Mouse (Mus musculus): Measurements from ENCODE around the gene Cpz. TPM values are rescaled to one million over a fixed set of nuclear protein-coding genes. Genes with fewer than 3 reads are reported as not detected.

Gene Cpz
- polyA plus RNA-seq, 1 experiment from 2014 or later = 21.5 TPM

- no peak overlapping the region for H3K4me2 ChIP-seq (replicated peaks)
- no peak overlapping the region for H3K4me3 ChIP-seq (replicated peaks)
- H3K27me3 ChIP-seq = peaks cover 26% of the 10 kb centered on the region
- no peaks in the 10 kb centered on the region for H3K9me3 ChIP-seq (replicated peaks)
- H3K36me3 ChIP-seq = no peaks in the 10 kb centered on the region
- ATAC-seq (ENCODE audit: insufficient number of reproducible peaks, low FRiP score, low TSS enrichment, low read depth) = no peak
- no peak overlapping the region for H3K27ac ChIP-seq (replicated peaks)
- no peak overlapping the region for H3K9ac ChIP-seq
- H3K4me1 ChIP-seq = peaks cover 11% of the 10 kb centered on the region
- WGBS = 21% methylated on average over 7 of the region's 7 CpGs
Observed at GRCm38 (mm10) chr5:35470885-35471528, 54.5 kb downstream of the Cpz start.

- 12% methylated on average over 21 of the region's 21 CpGs for WGBS
- Histone ChIP-seq H3K9ac (no peak overlapping the region), H3K4me1 (peaks cover 19% of the 10 kb centered on the region), H3K27ac (replicated peaks) (no peak overlapping the region), H3K9me3 (replicated peaks) (no peaks in the 10 kb centered on the region), H3K27me3 (peaks cover 30% of the 10 kb centered on the region), H3K4me2 (replicated peaks) (peak overlapping the region; percentile 34), H3K4me3 (replicated peaks) (peak overlapping the region; percentile 15; the same call in 1 of the 2 replicates), H3K36me3 (no peaks in the 10 kb centered on the region)
- ATAC-seq (ENCODE audit: insufficient number of reproducible peaks, low FRiP score, low TSS enrichment, low read depth) = no peak
Observed at GRCm38 (mm10) chr5:35465966-35466635, 59.4 kb downstream of the Cpz start.

GRCm38 (mm10) chr5:35462081-35462480 lies 63.4 kb downstream of the Cpz start:
- Histone ChIP-seq H3K4me1 (peaks cover 16% of the 10 kb centered on the region), H3K4me3 (replicated peaks) (no peak overlapping the region), H3K4me2 (replicated peaks) (no peak overlapping the region), H3K9ac (no peak overlapping the region), H3K36me3 (no peaks in the 10 kb centered on the region), H3K27ac (replicated peaks) (no peak overlapping the region), H3K27me3 (peaks cover 17% of the 10 kb centered on the region), H3K9me3 (replicated peaks) (no peaks in the 10 kb centered on the region)
- no peak for ATAC-seq (ENCODE audit: insufficient number of reproducible peaks, low FRiP score, low TSS enrichment, low read depth)
- WGBS = 23% methylated on average over 8 of the region's 8 CpGs

GRCm38 (mm10) chr5:35459760-35460159 lies 65.7 kb downstream of the Cpz start:
- WGBS = 73% methylated on average over 4 of the region's 4 CpGs
- peaks cover 14% of the 10 kb centered on the region for H3K27me3 ChIP-seq
- ATAC-seq (ENCODE audit: insufficient number of reproducible peaks, low FRiP score, low TSS enrichment, low read depth) = no peak
- H3K36me3 ChIP-seq = no peaks in the 10 kb centered on the region
- no peaks in the 10 kb centered on the region; the same call in 1 of the 2 replicates for H3K4me1 ChIP-seq
- no peak overlapping the region for H3K4me3 ChIP-seq (replicated peaks)
- H3K9ac ChIP-seq = no peak overlapping the region
- H3K4me2 ChIP-seq (replicated peaks) = no peak overlapping the region
- H3K9me3 ChIP-seq (replicated peaks) = no peaks in the 10 kb centered on the region
- H3K27ac ChIP-seq (replicated peaks) = no peak overlapping the region

- no peak for ATAC-seq (ENCODE audit: insufficient number of reproducible peaks, low FRiP score, low TSS enrichment, low read depth)
- no peaks in the 10 kb centered on the region for H3K36me3 ChIP-seq
- WGBS = 56% methylated on average over 3 of the region's 3 CpGs
- H3K4me1 ChIP-seq = no peaks in the 10 kb centered on the region; the same call in 1 of the 2 replicates
- no peaks in the 10 kb centered on the region for H3K9me3 ChIP-seq (replicated peaks)
- H3K27me3 ChIP-seq = peaks cover 8% of the 10 kb centered on the region
- no peak overlapping the region for H3K27ac ChIP-seq (replicated peaks)
- no peak overlapping the region for H3K9ac ChIP-seq
- H3K4me2 ChIP-seq (replicated peaks) = no peak overlapping the region
- no peak overlapping the region for H3K4me3 ChIP-seq (replicated peaks)
Observed at GRCm38 (mm10) chr5:35458267-35458666, 67.2 kb downstream of the Cpz start.

- 79% methylated on average over 7 of the region's 7 CpGs for WGBS
- H3K4me3 ChIP-seq (replicated peaks) = no peak overlapping the region
- ATAC-seq (ENCODE audit: insufficient number of reproducible peaks, low FRiP score, low TSS enrichment, low read depth) = no peak
- no peak overlapping the region for H3K9ac ChIP-seq
- peaks cover 8% of the 10 kb centered on the region for H3K27me3 ChIP-seq
- H3K4me1 ChIP-seq = no peaks in the 10 kb centered on the region; the same call in 1 of the 2 replicates
- no peak overlapping the region for H3K27ac ChIP-seq (replicated peaks)
- H3K4me2 ChIP-seq (replicated peaks) = no peak overlapping the region
- no peaks in the 10 kb centered on the region for H3K36me3 ChIP-seq
- no peaks in the 10 kb centered on the region for H3K9me3 ChIP-seq (replicated peaks)
Observed at GRCm38 (mm10) chr5:35457364-35457763, 68.1 kb downstream of the Cpz start.

GRCm38 (mm10) chr5:35454187-35454800 lies 71.2 kb downstream of the Cpz start:
- no peak overlapping the region for H3K9ac ChIP-seq
- no peak overlapping the region for H3K4me3 ChIP-seq (replicated peaks)
- no peaks in the 10 kb centered on the region for H3K27me3 ChIP-seq
- ATAC-seq (ENCODE audit: insufficient number of reproducible peaks, low FRiP score, low TSS enrichment, low read depth) = no peak; the same call in 1 of the 2 replicates
- 43% methylated on average over 17 of the region's 17 CpGs for WGBS
- H3K4me2 ChIP-seq (replicated peaks) = no peak overlapping the region
- no peak overlapping the region for H3K27ac ChIP-seq (replicated peaks)
- H3K36me3 ChIP-seq = no peaks in the 10 kb centered on the region
- H3K9me3 ChIP-seq (replicated peaks) = no peaks in the 10 kb centered on the region
- H3K4me1 ChIP-seq = no peaks in the 10 kb centered on the region

Other genes with a start within 250 kb of the Cpz start
- gene Adra2c, start 247.4 kb downstream of the Cpz start, polyA plus RNA-seq (2015; fragmentation: Nextera tagmentation; extraction: Ambion mirVana) = 0.28 and 0.37 TPM in 2 replicates
- 1.2 and 1.7 TPM in 2 replicates for gene Hmx1, start 136.6 kb downstream of the Cpz start, polyA plus RNA-seq (2015; fragmentation: Nextera tagmentation; extraction: Ambion mirVana)
- gene Trmt44, start 49.4 kb upstream of the Cpz start, polyA plus RNA-seq (2015; fragmentation: Nextera tagmentation; extraction: Ambion mirVana) = 8.4 and 9.0 TPM in 2 replicates
- 13.7 and 14.1 TPM in 2 replicates for gene Acox3, start 57.3 kb upstream of the Cpz start, polyA plus RNA-seq (2015; fragmentation: Nextera tagmentation; extraction: Ambion mirVana)
- 31.3 and 33.0 TPM in 2 replicates for gene Htra3, start 154.1 kb upstream of the Cpz start, polyA plus RNA-seq (2015; fragmentation: Nextera tagmentation; extraction: Ambion mirVana)
- gene Sh3tc1, start 214.3 kb upstream of the Cpz start, polyA plus RNA-seq (2015; fragmentation: Nextera tagmentation; extraction: Ambion mirVana) = 5.0 and 7.0 TPM in 2 replicates
- 3.5 and 4.7 TPM in 2 replicates for gene Ablim2, start 232.2 kb upstream of the Cpz start, polyA plus RNA-seq (2015; fragmentation: Nextera tagmentation; extraction: Ambion mirVana)

All from embryonic facial prominence, embryonic 15.5 days (tissue).